Mouse (Mus musculus): ENCODE results near the gene Gm7579.
"Not testable (repeated sequence)": the region's sequence is repeated elsewhere in the genome, so short reads cannot be mapped to it uniquely, and the experiment has no call there.

Gm7579 gene

DNA sequence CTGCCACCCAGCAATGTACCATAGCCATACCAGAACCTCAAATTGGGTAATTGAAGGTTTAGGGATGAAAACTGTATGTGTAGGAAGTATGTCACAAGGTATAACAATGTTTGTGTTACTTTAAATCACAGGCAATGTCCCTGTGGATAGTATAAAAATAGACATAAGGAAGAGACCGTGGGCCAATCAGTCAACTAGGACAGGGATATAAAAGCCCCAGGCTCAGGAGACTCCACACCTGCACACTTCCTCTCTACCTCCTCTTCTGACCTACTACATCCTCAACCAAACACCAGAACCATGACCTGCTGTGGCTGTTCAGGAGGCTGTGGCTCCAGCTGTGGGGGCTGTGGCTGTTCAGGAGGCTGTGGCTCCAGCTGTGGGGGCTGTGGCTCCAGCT is at the start of gene Gm7579:
Gm7579 (plus strand) TSS at position 301 of the 400 bp plus-strand sequence.
- DNase-seq (ENCODE audit: low read depth), result no peak

DNA sequence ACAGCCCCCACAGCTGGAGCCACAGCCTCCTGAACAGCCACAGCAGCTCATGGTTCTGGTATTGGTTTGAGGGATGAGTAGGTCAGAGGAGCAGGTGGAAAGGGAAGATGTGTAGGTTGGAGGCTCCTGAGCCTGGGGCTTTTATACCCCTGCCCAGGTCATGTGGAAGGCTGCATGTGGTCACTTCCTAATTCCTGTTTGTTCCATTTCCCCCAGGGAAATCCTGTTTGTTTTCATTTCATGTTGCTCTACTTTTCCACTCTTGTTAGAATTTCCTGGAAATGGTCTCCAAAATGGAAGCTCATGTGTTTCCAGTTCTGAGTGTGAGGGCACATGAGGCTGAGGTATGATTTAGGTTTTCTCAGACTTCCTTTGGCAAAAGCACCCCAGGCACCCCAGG is 46.0 kb upstream of the Gm7579 start, which contains the start of gene Gm4553:
Gm4553 (minus strand) TSS at position 101 of the 400 bp plus-strand sequence.
- not testable (repeated sequence) for DNase-seq (ENCODE audit: low read depth)

DNA sequence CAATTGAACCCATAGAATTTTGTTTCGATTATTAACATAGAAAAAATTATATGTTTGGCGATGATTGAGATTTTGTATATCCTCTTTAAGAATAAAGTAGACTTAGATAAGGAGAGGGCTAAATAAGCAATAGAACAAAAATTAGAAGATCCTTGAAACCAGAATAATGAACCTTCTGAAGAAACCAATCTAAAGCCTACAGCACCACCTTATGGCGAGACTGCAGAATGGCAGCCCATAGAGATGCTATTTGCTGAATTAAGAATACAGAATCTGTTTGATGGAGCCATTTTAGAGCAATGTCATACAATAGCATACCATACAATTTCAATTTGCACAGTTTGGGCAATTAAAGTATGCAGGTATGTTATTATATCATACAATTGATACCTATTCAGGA is 41.8 kb upstream of the Gm7579 start:
- peak; percentile 9 for DNase-seq (ENCODE audit: low read depth)

DNA sequence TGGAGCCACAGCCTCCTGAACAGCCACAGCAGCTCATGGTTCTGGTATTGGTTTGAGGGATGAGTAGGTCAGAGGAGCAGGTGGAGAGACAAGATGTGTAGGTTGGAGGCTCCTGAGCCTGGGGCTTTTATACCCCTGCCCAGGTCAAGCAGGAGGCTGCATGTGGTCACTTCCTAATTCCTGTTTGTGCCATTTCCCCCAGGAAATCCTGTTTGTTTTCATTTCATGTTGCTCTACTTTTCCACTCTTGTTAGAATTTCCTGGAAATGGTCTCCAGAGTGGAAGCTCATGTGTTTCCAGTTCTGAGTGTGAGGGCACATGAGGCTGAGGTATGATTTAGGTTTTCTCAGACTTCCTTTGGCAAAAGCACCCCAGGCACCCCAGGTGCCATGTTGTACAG is 35.8 kb upstream of the Gm7579 start, which contains the start of gene Krtap5-2:
Krtap5-2 (minus strand) TSS at position 101 of the 400 bp plus-strand sequence.
- not testable (repeated sequence) for DNase-seq (ENCODE audit: low read depth)

DNA sequence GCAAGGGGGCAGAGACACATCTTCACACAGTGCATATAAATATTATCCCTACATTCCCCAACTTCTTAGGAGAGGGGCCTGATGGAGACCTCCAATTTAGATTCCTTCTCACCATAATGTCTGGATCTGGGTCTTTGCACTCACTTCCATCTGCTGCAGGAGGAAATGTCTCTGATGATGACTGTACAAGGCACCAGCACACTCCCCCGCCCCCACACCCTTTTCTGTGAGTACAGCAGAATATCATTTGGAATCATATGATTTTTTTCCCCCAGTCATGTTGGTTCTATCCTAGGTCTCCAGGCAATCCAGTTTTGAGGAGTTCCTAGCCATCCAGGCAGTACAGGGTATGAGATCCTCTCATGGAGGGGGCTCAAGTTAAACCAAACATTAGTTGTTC is 33.0 kb upstream of the Gm7579 start:
- no peak for DNase-seq (ENCODE audit: low read depth)

DNA sequence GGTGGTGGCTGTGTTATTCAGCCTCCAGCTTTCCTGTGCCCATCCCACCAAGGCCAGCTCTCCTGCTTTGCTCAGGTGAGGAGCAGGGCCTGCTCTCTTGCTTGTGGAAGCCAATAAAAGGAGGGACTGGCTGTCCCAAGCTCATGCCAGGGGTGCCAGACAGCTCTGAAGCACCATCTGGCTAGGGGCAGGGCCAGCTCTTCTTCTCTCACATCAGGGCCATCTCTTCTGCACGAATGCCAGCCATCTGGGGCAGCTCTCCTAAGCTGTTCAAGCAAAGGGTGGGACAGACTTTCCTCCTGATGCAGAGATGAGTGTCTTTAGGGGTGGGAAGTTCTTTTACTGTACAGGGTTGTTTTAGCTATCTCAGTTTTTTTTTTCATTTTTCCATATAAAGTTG is 30.6 kb upstream of the Gm7579 start:
- DNase-seq (ENCODE audit: low read depth), result no peak

DNA sequence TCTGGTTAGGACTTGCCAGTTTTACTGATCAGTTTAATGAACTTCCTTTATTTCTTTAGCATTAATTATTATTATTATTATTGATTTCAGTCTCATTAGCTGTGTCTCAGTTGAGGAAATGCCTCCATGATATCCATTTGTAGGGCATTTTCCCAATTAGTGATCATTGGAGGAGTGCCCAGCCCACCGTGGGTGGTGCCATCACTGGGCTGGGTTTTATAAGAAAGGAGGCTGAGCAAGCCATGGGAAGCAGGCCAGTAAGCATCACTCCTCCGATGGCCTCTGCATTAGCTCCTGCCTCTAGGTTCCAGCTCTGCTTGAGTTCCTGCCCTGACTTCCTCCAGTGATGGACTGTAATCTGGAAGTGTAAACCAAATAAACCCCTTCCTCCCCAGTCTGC is 23.5 kb upstream of the Gm7579 start:
- DNase-seq (ENCODE audit: low read depth), result no peak

DNA sequence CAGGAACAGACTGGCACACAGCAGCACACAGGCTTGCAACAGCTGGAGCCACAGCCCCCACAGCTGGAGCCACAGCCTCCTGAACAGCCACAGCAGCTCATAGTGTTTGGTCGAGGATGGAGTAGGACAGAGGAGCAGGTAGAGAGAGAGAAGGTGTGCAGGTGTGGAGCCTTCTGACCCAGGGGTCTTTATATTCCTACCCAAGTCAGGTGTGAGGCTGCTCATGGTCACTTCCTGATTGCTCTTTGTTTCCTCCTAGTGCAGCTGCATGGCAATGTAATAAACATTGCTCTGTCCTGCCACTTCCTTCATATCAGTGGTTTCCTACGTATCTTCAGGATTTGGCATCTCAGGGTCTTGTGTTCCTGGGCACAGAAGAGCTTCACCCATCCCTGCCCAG is 21.4 kb upstream of the Gm7579 start, which contains the start of gene Gm10153:
Gm10153 (minus strand) TSS at position 101 of the 400 bp plus-strand sequence.
- DNase-seq (ENCODE audit: low read depth), result no peak

DNA sequence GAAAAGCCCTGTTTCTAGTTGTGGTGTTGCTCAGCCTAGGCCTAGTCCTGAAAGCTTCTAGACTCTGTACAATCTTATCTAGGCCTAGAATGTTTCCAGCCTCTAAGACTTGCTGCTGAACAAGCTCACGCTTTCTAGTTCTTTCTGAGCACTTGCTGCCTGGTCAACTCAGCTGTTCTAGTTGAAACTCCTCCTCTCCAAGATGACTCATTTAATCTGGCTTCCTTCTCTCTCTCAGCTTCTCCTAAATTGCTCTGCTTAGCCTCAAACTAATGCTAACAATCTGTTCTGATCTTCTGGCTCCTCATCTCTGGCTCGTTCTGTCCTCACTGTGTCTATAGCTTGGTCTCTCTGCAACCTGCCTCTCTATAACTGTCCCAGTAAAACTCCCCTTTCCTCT is 12.9 kb upstream of the Gm7579 start:
- no peak for DNase-seq (ENCODE audit: low read depth)

DNA sequence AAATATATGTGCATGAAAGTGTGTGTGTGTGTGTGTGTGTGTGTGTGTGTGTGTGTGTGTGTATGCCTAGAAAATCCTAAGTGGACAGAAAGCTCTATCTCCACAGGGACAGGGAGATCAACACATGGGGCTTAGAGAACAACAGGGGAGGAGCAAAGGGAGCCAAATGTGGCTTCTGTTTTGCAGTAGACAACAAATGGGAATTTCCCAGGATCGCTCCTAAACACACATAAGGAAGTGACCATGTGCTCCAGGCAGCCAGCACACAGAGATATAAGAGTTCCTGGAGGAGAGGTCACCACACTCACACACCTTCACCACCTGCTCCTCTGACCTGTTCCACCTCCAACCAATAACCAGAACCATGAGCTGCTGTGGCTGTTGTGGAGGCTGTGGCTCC is 10.6 kb upstream of the Gm7579 start, which contains the start of gene Krtap5-3:
Krtap5-3 (plus strand) TSS at position 301 of the 400 bp plus-strand sequence.
- no peak for DNase-seq (ENCODE audit: low read depth)

DNA sequence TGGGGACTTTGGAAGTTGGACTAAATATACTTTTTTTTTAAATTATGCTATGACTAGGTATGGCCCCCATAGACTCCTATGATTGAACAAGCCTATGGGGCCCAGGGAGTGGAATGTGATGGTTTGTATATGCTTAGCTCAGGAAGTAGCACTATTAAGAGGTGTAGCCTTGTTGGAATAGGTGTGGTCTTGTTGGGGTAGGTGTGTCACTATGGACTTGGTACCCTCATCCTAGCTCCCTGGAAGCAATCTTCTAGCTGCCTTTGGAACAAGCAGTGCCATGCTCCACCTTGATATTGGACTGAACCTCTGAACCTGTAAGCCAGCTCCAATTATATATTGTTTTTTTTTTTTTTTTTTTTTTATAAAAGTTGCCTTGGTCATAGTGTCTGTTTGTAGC is 6.2 kb upstream of the Gm7579 start:
- no peak for DNase-seq (ENCODE audit: low read depth)

DNA sequence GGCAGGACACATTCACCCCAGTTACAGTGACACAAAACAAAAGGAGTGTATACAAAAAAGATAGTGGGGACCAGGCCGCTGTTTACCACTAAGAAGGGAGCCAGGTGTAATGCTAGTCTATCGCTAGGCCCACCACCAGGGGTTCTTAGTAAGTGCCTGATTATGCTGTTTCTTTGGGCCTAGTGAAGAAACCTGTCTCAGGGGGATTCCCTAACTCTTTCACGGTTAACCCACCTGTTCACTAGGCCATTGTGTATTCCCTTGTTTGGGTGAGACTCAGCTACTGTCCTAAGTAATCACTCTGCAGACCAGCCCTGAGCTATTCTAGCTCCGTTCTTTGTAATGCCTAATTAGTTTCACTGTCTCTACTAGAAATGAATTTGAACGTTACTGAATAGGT is 4.8 kb upstream of the Gm7579 start:
- DNase-seq (ENCODE audit: low read depth), result not testable (repeated sequence)

DNA sequence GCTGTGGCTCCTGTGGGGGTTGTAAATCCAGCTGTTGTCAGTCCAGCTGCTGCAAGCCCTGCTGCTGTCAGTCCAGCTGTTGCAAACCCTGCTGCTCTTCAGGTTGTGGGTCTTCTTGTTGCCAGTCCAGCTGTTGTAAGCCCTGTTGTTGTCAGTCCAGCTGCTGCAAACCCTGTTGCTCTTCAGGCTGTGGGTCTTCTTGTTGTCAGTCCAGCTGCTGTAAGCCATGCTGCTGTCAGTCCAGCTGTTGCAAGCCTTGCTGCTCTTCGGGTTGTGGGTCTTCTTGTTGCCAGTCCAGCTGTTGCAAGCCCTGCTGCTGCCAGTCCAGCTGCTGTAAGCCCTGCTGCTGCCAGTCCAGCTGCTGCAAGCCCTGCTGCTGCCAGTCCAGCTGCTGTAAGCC is 477 bp downstream of the Gm7579 start:
- not testable (repeated sequence) for DNase-seq (ENCODE audit: low read depth)

DNA sequence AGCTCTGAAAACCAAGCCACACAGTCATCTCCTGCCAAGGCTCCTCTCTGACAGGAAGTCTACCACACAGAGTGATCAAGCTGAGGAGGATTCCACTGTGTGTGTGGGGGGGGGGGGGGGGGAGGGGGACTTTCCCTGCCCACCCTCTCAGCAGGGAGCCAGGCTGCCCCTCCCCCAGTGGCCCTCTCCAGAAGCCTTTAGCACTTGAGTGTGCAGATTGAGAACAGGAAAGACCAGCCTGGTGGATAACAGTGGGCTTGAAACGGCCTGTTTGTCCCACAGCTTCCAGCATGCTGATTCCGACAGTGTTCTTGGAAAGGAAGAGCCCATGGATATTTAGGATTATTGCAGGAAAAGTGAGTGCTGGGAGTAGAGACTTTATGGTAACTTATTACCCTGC is 12.9 kb downstream of the Gm7579 start:
- DNase-seq (ENCODE audit: low read depth), result no peak

DNA sequence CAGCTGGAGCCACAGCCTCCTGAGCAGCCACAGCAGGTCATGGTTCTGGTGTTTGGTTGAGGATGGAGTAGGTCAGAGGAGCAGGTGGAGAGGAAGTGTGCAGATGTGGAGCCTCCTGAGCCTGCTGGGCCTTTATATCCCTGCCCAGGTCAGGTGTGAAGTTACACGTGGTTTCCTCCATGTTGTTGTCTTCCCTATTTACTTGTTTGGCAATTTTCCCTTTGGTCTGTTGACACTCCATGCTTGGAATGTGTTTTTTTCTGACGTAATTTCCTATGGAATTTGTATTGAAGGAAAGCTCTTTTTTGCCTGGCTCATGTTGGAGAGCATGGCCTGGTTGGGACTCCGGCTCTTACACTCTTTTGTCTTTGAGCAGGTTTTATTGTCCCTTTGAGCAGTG is 18.2 kb downstream of the Gm7579 start, which contains the start of gene Krtap5-5:
Krtap5-5 (minus strand) TSS at position 101 of the 400 bp plus-strand sequence.
- DNase-seq (ENCODE audit: low read depth), result not testable (repeated sequence)

DNA sequence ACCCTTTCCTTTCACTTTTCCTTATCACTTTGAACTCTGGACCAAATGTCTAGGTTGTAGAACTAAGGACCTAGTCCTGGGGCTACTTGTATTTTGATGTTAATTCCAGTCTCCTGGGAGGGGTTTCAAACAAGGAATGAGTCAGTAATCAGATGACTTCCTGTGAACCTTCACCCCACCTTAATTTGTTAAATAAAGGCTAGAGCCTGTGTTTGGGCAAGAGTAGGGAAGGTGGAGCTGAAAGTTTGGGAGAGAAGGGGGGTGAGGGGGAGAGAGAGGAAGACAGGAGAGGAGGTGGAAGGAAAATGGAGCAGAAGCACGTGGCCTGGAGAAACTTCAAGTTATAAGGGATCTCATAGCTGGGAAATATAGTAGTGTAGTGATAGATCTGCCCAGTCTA is 19.9 kb downstream of the Gm7579 start:
- no peak for DNase-seq (ENCODE audit: low read depth)

DNA sequence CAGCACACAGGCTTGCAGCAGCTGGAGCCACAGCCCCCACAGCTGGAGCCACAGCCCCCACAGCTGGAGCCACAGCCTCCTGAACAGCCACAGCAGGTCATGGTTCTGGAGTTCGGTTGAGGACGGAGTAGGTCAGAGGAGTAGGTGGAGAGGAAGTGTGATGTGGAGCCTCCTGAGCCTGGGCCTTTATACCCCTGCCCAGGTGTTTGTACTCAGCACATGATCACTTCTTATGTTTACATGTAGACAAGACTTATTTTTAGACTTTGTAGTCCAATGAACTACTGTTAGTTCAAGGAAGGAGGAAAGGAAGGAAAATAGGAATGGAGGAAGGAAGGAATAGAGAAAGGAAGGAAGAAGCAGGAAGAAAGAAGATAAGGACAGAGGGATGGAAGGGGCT is 29.3 kb downstream of the Gm7579 start, which contains the start of gene Gm40460:
Gm40460 (minus strand) TSS at position 101 of the 400 bp plus-strand sequence.
- no peak for DNase-seq (ENCODE audit: low read depth)

DNA sequence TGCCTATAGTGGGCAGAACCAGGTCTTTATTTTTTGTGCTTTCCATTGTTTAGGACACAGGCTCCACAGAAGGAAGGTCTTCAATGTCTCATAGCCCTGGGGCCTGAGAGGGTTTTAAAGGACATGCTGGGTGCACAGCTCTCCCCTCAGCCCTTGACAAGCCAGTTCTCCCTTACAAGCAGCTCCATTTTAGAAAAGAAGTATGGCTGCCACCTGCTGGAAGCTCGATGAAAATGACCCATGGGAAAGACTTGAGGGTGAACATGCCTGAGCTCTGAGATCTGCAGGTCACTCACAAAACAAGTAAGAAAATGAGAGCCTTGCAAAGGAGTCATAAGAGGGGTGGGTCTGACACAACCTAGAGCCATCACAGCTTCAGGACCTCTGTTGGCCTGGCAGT is 38.2 kb downstream of the Gm7579 start:
- peak; percentile 4 for DNase-seq (ENCODE audit: low read depth)

DNA sequence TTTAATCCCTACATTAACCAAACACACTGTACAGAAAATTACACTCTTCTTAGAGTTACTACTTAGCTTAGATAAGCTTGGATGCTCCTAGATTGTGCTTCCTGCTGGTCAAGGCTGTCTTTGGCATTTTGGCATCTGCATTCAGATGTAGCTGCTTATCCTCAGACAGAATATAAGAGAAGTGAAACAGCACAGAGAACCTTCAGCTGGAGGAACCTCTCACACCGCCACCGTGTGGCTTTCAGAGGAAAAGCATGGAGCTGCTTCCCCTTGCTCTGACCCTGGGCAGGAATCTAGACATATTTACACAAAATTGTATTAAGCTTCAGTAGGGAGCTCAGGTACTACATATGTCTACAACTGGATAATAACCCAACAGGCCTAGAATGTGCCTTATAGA is 43.9 kb downstream of the Gm7579 start:
- DNase-seq (ENCODE audit: low read depth), result no peak

DNA sequence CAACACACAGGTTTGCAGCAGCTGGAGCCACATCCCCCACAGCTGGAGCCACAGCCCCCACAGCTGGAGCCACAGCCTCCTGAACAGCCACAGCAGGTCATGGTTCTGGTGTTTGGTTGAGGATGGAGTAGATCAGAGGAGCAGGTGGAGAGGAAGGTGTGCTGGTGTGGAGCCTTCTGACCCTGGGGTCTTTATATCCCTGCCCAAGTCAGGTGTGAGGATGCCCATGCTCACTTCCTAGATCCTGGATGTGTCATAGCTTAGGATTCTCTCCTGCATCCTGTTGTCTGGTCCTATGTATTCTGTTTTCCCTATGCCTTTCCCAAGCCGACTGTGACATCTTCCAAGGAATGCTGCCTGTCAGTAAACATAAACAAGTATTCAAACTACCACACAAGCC is 46.6 kb downstream of the Gm7579 start, which contains the start of gene Gm2431:
Gm2431 (minus strand) TSS at position 101 of the 400 bp plus-strand sequence.
- DNase-seq (ENCODE audit: low read depth), result not testable (repeated sequence)

Measured in c-Kit-positive CD71-positive TER-119-negative erythroid progenitor cells, embryonic 14.5 days (primary cell).